24 mouse cellular contexts compared by ENCODE assay signal in genomic region chr9:3863958-3864357, GRCm38 (mm10).
"Had no signal": no experiment of that assay in that cellular context is flagged by ENCODE, and none has a peak within 500 bp of the region (broad histone marks: within the 10 kb centered on the region; RNA-seq: fewer than 3 reads in every experiment).

No protein-coding gene starts in this region.

- DNase-seq: gastrocnemius, postnatal 14 days; gastrocnemius, postnatal 36 days; heart, adult 11 months; heart, adult 2 months; heart, postnatal 14 days; heart, postnatal 36 days; kidney, adult 11 months; kidney, adult 2 months; kidney, adult 9 months; kidney, postnatal 14 days; kidney, postnatal 36 days; layer of hippocampus, postnatal 36 days; left cerebral cortex, postnatal 4 days had no signal

- H3K4me3 ChIP-seq: heart, adult 2 months; heart, embryonic 13.5 days; heart, embryonic 15.5 days; hindbrain, embryonic 13.5 days; hindbrain, embryonic 15.5 days; kidney, embryonic 15.5 days; limb, embryonic 13.5 days; limb, embryonic 15.5 days; liver, embryonic 12.5 days had no signal

- H3K36me3 ChIP-seq: heart, embryonic 13.5 days; heart, embryonic 15.5 days; hindbrain, embryonic 13.5 days; hindbrain, embryonic 15.5 days; kidney, embryonic 15.5 days; limb, embryonic 13.5 days; limb, embryonic 15.5 days; liver, embryonic 12.5 days had no signal

- H3K27ac ChIP-seq: heart, adult 2 months; heart, embryonic 13.5 days; heart, embryonic 15.5 days; hindbrain, embryonic 13.5 days; hindbrain, embryonic 15.5 days; hindbrain, postnatal 0 days; kidney, embryonic 15.5 days; kidney, postnatal 0 days; limb, embryonic 13.5 days; limb, embryonic 15.5 days; liver, embryonic 12.5 days; liver, embryonic 14.5 days had no signal

- H3K4me1 ChIP-seq: heart, embryonic 13.5 days; heart, embryonic 15.5 days; hindbrain, embryonic 13.5 days; hindbrain, embryonic 15.5 days; kidney, embryonic 15.5 days; limb, embryonic 13.5 days; limb, embryonic 15.5 days; liver, embryonic 12.5 days had no signal

- H3K27me3 ChIP-seq: heart, embryonic 13.5 days; heart, embryonic 15.5 days; hindbrain, embryonic 13.5 days; hindbrain, embryonic 15.5 days; kidney, embryonic 15.5 days; limb, embryonic 13.5 days; limb, embryonic 15.5 days; liver, embryonic 12.5 days had no signal

- H3K9ac ChIP-seq: heart, embryonic 13.5 days; heart, embryonic 15.5 days; hindbrain, embryonic 13.5 days; hindbrain, embryonic 15.5 days; kidney, embryonic 15.5 days; limb, embryonic 13.5 days; limb, embryonic 15.5 days; liver, embryonic 12.5 days; liver, embryonic 14.5 days had no signal

- H3K9me3 ChIP-seq: heart, embryonic 13.5 days; heart, embryonic 15.5 days; hindbrain, embryonic 13.5 days; hindbrain, embryonic 15.5 days; kidney, embryonic 15.5 days; limb, embryonic 13.5 days; limb, embryonic 15.5 days; liver, embryonic 12.5 days had no signal
